Mouse (Mus musculus) gastrocnemius, adult 8-10 months (tissue): ENCODE results near the gene Clic1. TPM values are rescaled to one million over a fixed set of nuclear protein-coding genes. Genes with fewer than 3 reads are reported as not detected.
"Not testable (repeated sequence)": the region's sequence is repeated elsewhere in the genome, so short reads cannot be mapped to it uniquely, and the experiment has no call there.

Experiments used
- DNase-seq, 2 experiments: peaks; one replicate each; pipeline ENCODE4 v3.0.0; 2022; ENCODE audit warnings: low spot score in 2 of 2
- total RNA-seq, 4 experiments: library from RNA; stranded (reverse); gene quantifications; 2 replicates each; pipeline ENCODE4 v1.2.4; 2022

Clic1 gene
- total RNA-seq, 4 experiments from 2014 or later, result 5.2 to 9.0 (median 6.6) TPM

DNA sequence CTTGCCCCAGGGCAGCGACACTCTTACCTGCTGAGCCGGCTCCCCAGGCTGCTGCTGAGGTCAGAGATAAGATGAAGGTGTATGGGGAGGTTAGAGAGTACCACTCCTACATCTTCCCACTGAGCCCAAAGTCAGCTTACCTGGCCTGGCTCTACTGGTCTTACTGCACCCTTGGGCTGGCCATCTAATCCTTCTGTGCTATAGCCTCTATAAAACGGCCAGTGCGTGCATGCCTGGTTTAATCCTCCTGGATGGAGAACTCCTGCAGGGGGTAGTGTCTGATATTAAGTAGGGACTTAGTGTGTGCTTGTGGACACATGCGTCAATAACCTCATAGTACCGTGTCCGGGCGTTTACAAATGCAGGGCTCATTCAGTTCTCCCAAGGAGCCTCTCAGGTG is 29.2 kb upstream of the Clic1 start:
- DNase-seq, result no peak

DNA sequence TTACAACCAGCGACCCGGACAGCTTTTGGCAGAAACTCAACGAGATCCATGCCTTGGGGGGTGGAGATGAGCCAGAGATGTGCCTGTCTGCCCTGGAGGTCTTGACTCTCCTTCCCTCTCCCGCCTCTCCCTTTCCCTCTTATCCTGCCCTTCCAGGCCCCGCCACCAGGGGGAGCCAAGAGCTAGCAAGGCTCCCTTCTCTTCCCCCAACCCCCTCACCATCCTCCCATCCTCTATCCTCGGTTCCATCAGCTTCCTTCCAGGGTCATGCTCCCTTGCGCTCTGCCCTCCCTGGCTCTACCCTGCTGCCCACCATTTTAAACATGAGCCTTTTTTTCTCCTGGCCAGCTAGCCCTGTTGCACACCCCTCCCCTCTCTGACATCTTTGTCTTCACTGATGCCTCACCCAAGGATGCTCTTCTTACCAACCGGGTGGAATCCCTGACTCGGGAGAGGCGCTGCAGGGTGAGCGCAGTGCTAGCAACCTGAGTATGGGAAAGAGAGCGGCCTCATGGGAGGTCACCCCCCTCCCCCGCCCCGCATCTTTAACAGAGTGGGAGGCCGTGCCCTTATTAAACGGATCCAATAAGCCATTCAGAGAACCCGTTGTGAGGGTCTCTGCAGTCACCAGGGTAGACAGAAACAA is 28.5 kb upstream of the Clic1 start:
- peak; percentile 80 to 87 for DNase-seq

DNA sequence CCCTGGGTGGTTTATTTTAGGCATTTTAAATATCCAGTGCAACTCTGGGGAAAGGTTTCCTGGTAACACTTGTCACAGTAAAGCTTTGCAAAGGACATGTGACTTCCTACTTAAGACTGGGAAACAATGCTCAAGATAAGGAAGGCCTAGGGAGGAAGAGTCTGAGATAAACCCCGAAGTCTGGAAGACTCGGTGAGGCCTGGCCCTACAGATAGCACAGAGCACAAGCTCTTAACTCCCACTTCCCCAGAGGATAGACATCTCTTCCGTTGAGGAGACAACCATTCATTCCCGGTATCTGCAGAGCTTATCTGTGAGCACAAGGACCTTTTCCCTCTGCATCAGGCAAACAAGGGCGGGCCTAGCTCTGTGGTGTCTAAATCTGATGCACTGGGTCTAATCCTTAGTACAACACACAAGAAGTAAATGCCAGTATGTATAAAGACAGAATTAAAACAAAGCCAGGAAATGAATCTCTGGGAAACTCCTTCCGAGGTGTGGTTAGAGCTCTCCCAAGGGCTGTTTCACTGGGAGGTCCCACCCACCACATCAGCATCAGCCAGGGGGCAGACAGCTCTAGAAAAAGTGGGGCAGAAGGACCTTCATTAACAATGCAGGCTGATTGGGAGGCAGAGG is 27.8 kb upstream of the Clic1 start:
- DNase-seq, result no peak

DNA sequence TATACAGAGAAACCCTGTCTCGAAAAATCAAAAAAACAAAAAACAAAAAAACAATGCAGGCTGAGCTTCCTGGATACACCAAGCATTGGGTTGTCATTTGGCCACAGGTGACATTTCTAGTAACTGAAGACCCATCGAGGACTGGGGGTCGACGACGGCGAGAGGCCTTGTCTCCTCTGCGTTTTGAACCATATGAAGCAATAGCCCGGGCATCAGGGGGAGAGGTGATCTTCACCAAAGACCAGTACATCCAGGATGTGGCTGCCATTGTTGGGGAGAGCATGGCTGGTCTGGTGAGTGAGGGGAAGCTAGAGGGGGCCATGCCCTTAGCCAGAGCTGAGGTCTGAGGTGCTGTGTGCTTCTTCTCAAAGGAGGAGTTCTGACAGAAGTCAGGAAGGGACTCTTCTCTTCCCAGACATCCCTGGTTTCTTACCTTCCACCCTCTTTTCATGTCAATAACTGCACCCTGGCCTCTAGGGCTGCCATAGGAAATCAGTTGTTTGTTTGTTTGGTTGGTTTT is 27.2 kb upstream of the Clic1 start:
- DNase-seq, result no peak

DNA sequence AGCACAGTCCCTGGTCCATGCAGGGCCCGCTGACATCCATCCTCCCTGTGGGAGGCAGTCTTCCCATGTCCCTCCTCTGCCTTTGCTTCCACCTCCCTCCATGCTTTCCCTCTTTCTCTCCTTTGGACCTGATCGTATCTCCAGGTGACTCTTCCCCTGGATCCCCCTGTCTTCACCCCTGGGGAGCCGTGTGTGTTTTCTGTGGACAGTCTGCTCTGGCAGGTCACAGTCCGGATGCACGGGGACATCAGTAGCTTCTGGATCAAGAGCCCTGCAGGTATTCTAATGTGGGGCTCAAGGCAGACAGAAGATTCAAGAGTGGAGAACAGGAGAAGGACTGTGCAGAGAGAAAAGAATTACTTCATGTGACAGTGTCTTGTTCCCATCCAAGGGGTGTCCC is 26.5 kb upstream of the Clic1 start:
- no peak for DNase-seq

DNA sequence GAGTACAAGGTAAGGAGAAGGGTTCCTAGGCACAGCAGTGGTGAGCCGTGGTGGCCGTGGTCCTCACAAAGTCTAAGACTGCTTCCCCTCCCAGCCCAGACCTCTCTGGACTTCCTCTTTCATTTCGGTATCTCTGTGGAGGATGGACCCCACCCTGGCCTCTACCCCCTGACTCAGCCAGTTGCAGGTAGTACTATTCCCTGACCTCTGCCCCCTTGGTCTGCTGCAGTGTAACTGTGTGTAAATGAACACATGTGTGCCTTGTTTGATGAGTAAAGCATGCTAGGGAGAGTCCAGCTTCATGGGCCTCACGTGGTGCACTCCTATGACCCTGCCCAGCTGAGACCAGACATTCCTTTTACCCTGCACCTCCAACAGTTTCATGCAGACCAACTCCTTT is 26.0 kb upstream of the Clic1 start:
- no peak for DNase-seq

DNA sequence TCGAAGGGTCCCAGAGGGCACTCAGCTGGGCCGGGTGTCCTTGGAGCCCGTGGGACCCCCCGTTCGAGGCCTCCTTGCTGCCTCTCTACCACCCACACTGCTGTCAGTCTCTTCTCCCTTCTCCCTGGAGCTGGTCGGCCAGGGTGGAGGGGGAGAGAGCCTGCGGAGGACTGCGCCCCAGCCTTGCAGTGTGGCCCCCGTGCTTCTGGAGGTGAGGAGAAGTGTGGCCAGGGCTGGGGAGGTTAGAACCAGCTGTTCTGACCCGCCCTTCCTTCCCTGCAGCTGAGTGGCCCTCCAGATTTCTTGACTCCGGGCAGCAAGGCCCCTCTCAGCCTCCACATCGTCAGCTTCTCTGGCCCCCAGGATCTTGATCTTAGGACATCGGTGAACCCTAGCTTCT is 25.5 kb upstream of the Clic1 start:
- DNase-seq, result no peak

DNA sequence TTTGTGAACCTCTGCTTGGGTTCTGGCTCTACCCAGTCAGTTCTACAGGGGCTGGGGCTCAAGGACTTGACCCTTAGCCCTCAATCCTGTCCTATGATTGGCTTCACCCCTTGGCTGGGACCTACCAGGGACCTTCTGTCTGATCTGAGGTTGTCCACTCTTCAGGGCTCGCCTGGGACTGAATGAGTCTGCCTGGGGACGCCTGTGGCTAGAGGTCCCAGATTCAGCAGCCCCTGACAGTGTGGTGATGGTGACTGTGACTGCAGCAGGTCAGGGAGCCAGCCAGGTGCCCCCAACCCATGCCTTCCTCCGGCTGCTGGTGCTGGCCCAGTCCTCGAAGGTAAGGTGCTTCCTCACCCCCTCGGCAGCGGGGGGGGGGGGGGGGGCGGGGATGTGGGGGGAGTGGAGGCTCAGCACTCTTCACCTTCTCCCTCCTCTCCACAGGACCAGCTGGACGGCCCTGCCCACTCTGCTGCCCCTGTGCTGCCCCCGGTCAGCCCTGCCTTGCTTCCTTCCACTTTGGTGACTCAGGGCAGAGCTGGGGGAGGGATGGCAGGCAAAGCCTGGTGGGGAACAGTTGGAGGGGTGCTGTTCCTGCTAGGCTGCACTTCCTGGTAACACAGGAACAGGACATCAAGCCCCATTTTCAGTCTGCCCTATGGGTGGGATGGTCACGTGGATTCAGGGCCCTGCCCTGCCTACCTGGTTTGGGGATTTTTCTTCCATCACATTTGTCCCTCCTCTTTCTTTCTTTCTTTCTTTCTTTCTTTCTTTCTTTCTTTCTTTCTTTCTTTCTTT is 24.9 kb upstream of the Clic1 start:
- no peak for DNase-seq

DNA sequence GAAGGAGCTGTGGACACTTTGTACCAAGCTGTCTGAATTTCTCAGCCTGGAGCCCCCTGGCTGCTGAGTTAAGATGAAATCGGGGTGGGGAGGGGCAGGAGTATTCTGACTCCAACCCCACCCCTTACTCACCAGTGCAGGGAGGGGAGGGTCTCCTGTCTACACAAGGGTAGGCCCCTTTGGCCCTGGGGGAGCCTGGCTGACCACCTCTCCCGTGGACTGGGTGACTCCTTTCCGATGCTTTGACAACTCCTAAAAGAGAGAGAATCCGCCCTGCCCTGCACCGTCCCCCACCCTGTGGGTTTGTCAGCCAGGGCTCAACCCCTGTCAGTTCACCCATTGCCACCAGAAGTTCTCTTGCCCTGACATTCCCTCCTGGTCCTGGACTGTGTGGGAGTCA is 23.6 kb upstream of the Clic1 start:
- no peak for DNase-seq

DNA sequence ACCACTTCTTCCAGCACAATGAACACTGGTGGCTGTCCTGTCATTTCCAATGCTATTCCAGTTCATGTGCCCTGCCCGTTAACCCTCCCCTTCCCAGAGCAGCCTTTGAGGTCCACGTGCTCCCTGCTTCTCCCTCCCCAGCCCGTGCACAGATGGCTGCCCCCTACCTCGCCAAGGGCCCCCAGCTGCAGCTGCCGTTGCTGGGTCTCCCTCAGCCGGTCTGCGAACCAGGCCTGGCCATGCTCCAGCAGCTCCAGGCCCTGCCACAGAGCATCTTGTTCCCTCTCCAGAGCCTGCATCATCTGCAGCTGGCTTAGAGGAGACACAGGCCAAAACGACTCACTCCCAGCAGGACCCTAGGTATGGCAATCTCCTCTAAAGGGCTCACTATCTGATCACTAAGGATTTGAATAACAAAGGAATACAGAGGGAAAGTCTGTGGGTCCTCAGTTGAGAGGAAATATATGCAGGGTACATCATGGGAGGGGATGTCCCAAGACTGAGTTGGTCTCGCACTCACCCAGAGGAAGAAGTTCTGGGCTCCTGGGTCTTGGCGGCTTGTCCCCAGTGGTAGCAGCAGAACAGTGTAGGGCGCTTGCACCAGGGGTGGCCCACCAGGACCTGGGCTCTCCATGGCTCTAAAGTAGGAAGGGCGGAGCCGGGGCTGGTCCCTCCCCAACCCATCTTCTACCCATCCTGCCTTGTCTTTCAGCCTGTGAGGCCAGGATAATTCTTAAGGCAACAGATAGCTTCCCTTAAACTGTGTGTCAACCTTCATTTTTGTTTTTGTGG is 22.3 kb upstream of the Clic1 start, which contains the start of gene Sapcd1:
TSS of gene Sapcd1 (minus strand) at position 740 of the 792 bp plus-strand sequence.
- DNase-seq, result no peak

DNA sequence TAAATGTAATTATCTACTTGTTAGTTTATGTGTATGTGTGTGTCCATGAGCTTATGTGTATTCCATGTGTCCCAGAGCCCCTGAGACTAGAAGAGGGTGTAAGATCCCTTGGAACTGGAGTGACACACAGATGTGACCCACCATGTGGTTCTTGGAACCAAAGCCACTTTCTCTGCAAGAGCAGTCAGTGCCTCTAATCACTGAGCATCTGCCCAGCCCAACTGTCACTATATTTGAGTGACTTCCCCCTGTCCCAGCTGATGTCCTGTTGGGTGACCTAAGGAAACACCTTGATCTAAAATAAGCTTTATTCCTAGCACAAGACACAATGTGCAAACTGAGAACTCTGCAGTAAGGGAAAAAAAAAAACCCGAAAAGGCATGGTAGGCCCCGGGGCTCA is 21.5 kb upstream of the Clic1 start:
- no peak for DNase-seq

DNA sequence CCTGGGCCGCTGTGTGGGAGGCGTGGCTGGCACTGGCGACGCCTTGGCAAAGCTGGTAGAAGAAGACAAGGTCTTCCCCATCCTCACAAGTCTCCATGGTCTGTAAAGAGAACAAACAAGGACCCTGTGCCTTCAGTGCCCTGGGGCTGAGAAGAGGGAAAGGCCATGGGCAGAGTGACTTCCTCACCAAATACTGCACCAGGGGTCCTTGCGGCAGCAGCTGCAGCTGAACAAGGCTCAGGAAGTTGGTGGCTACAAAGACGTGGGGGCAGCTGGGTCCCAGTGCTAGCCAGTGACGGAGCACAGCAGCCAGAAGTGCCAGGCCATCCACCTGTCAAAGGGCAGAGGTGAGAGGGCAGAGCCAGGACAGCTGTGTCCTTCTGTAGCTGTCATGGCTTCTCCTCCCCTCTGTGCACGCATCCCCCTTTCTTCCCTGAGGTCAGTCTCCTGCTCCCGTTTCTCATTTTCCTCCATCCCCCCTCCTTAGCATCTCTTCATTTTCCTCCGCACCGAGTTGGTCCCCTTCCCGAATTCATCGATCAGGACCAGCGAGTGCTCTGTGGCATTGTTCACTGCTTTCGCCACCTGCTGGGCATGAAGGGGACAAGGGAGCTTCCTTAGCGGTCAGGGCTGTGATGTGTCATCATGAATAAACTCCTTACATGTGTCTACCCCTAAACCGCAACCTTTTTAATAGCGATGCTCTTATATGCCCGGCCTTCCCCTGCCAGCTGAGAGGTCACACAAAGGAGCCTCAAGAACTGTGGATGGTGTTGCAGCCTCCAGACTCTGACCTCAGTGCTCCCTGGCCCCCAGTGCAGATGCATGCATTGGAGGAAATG is 19.9 kb upstream of the Clic1 start:
- DNase-seq, result no peak

DNA sequence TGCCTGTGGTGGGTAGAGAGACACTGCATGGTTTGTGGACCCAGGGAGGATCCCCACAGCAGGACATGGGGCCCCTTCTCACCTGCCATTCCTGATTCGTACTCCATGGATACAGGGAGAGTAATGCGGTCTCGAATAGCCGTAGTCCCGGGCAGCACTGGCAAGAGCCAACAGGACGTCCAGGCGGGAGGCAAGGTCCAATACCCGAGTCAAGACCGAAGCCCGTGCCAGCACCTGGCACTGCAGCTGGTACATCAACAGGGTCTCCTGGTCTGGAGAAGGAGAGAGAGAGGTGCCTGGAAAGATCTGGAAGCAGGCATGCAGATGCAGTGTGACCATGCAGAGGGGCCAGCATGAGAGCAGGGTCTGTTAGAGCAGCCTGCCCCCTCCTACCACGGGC is 18.5 kb upstream of the Clic1 start:
- DNase-seq, result no peak

DNA sequence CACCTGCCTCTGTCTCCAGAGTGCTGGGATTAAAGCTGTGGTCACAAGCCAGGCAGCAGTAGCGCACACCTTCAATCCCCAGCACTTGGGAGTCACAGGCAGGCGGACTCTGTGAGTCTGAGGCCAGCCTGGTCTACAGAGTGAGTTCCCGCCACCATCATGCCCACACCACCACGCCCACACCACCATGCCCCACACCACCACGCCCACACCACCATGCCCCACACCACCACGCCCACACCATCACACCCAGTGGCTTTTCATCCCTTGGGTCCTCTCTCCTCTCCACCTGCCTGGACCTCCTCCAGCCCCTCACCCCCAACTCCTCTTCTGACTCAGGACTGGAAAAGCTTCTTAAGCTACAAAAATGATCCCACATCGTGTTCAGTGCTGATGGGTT is 17.9 kb upstream of the Clic1 start:
- no peak for DNase-seq

DNA sequence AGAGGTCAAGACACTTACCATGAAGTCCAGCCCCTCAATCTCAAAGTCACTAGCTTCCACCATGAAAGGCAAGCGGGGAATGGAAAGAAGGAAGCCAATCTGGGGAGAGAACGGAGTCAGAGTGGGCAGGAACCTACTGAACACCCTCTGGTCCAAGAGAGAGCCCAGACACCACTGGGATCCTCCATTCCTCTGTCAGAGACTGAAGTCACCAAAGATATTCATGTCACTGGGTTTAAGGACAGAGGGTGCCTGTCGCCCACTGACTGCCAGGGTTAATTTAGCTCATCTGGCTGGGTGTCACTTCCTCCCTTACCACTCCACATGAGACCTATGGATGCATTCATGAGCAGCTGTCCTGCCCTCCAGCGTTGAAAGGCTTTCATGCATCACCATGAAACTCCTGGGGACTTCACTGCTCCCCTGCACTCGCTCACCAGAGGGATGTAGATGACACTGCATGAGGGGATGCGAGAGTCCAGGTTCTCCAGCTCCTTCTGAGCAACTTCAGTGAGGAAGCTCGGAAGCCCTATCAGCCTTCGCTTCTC is 17.4 kb upstream of the Clic1 start:
- DNase-seq, result no peak

DNA sequence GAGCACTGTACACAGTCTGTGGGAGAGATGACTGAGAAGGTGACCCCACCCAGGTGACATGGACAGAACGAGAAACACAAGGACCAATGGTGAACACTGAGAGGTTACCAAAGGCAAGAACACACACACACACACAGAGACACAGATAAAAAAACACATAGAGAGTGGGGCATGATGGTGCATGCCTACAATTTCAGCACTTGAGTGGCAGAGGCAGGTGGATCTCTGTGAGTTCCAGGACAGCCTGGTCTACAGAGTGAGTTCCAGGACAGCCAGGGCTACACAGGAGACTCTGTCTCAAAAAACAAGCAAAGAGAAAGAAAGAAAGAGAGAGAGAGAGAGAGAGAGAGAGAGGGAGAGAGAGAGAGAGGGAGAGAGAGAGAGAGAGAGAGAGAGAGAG is 16.1 kb upstream of the Clic1 start:
- not testable (repeated sequence) for DNase-seq

DNA sequence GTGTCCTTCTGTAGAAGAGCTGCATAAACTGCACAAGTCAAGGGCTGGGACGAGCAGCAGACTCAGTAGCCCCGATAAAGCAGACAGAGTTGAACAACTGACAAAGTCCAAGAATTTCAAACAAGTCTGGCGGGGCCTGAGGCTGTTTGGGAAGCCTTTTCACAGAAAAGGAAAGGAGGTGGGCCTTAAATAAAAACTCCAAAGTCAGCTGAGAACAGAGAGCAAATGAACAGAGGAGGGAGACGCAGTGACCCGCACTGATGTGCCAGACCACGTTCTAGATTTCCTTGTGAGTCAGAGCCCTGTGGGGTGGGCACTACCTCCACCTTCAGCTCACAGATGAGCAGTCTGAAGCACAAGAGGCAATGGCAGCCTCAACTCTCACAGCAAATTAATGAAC is 14.9 kb upstream of the Clic1 start:
- no peak for DNase-seq

DNA sequence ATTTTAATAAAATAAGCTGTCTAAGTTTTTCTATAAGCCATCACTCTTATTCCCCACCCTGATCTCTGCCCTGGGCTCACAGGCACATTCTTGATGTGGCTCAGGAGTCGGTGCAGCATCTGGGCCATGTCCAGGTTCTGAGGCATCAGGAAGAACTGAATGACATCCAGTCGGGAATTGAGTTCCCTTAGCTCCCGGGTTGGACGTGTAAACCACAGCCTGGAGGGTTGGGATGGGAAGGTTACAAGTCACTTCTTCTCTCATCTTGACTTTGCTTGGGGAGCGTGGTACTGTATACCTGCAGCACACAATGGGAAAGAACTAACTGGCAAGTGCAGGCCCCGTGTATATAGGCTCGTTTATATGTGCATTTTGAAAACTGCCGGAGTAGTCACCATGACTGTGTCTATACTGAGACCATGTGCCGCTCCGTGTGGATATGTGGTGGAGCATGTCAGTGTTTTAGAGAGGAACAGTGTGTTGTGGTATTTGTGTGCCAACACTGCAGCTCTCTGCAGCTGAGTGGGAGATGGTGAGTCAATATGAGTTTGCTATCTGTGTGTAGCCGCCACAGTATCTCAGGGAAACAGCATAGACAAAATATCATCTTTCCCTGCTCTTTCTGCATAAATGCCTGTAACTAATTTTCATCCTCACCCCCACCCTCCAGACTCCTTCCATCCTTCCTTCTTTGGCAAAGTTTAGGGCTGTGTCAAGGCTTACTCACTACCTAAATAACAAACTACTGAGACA is 10.5 kb upstream of the Clic1 start:
- no peak for DNase-seq

DNA sequence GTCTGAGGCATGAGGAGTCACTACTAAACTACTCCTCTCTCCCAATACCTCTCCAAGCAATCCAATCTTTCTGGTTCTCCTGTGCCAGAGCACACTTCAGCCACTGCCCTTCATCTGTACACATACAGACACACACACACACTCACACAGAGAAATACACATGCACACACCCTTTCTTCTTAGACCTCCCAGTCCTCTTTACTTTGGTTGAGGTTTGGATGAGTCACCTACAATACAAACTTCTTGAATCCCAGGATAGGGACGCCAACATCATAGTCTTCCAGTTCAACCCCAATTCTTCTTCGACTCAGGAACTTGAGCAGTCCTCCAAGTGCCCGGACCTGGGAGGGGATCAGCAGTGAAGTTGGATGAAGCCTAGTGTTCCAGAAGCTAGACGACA is 6.0 kb upstream of the Clic1 start:
- DNase-seq, result no peak
